Mouse (Mus musculus): ENCODE results near the gene Cacng5. TPM values are rescaled to one million over a fixed set of nuclear protein-coding genes. Genes with fewer than 3 reads are reported as not detected.

Gene Cacng5
- 0.34 and 0.52 TPM in 2 replicates for polyA plus RNA-seq (2016; fragmentation: Nextera tagmentation; extraction: Ambion mirVana)

DNA sequence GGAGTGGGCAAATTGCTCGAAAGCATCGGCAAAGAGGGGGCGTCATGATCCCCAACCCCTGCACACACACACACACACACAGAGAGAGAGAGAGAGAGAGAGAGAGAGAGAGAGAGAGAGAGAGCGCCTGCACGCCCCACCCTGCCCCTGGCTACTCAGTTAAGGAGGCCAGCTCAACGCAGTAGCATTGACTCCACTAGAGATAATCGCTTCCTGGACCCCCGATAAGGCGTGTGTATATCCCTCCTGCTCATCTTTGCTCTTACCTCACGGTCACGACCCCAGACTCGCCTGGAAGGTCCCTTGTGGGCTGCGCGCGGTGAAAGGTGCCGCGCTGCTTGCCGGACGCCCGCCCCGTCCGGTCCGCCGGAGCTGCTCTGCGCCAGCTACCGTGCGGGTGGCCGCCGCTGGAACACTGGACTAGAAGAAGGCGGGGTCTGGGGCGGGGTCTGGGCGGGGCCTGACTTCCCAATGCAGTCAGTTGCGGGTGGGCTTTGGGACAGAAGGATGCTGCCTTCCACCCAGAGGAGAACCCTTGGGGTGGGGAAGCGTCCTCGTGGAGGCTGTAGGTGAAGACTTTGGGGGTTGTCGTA, at the start of gene Cacng5:
TSS of gene Cacng5 (minus strand) at position 422 of the 593 bp plus-strand sequence.
- peak within 1 kb of the TSS; percentile 57 for H3K4me3 ChIP-seq
- H3K27ac ChIP-seq (replicated peaks): no peak within 1 kb of the TSS; the same call in 1 of the 2 replicates
- H3K27me3 ChIP-seq (replicated peaks; ENCODE audit: low read depth, poor library complexity, severe bottlenecking): peaks cover 48% of the 10 kb centered on the region
- H3K9me3 ChIP-seq: peaks cover 3% of the 10 kb centered on the region; the same call in 1 of the 2 replicates
- H3K36me3 ChIP-seq (replicated peaks): no peaks in the 10 kb centered on the region
- H3K4me1 ChIP-seq: peaks cover 12% of the 10 kb centered on the region
- 5% methylated on average over 36 of the region's 36 CpGs for WGBS
- DNase-seq (ENCODE audit: low spot score): peak; percentile 82

DNA sequence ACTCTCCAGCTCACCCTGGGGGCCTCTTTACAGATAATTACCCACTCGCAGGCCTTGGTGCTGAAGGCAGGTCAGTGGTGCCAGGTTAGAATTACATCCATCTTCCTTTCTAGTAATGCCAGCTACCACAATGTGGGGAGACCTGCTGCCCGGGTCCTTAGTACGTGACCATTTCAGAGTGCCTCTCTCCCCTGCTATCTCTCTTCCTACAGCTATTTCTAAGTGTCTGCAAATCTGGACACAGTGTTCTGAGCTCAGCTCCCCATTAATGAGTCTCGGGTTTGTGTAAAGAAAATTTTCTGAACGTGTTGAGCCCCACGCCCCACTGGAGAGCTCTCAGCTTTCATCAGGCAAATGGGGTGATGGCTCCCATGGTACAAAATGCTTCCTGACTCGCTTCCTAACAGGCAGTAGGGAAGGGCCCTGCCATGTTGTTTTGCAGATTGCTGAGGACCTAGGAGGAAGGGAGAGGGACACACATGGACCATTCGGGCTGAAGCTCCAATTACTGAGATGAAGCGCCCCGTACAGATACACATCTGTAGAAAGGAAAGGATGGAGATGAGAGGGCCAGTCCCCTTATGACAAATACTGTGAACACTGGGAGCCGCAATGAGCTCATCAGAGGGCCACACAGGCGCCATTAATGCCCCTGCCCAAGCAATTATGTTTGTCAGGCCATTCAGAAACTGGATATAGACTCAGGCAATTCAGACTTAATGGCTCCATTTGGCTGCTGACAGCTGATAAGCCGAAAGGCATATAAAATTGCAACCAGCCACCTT, 42.9 kb upstream of the Cacng5 start:
- 79% methylated on average over 13 of the region's 13 CpGs for WGBS
- no peaks in the 10 kb centered on the region for H3K9me3 ChIP-seq
- H3K27ac ChIP-seq (replicated peaks): no peak overlapping the region
- no peaks in the 10 kb centered on the region for H3K27me3 ChIP-seq (replicated peaks; ENCODE audit: low read depth, poor library complexity, severe bottlenecking)
- no peak for DNase-seq (ENCODE audit: low spot score)
- H3K36me3 ChIP-seq (replicated peaks): no peaks in the 10 kb centered on the region
- no peak overlapping the region for H3K4me3 ChIP-seq
- H3K4me1 ChIP-seq: peaks cover 13% of the 10 kb centered on the region

DNA sequence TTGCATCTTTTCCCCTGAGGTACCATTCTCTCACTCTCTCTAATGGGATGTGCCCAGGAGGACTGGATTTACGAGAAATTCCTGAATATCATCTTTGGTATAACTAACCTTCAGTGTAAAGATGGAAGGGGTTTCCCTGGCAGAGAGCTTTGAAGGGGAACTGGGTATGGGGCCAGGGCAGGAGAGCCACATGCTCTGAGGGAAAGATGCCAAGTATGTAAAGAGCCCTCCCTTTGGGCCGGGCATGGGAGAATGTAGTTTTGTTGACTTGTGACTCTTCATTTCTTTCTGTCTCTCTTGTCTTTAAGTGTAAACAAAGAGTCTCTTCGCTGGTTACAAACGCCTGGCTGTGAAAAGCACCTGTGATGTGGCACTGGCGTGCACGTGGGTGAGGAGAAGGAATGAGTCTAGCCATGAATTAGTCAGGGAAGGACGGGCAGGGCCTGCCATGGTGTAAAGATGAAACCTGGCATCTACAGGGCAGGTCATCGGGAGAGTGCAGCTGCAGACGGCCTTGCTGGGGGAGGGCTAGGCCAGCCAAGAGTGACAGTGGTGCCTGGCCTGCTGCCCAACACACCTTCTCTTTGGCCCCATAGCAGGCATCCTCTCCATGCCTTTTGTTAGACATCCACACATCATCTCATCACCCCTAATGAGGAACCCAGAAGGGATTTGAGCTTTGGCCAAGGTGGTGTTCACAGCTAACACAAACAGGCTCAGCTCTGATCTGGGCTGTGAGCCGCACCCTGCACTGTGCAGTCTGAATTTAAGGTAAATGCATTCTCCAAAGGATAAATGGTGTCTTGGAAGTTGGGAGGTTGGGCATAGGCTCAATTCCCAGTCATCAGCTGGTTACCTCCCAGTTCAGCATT, 40.6 kb upstream of the Cacng5 start:
- no peaks in the 10 kb centered on the region for H3K27me3 ChIP-seq (replicated peaks; ENCODE audit: low read depth, poor library complexity, severe bottlenecking)
- no peak overlapping the region for H3K4me3 ChIP-seq
- DNase-seq (ENCODE audit: low spot score): no peak
- 88% methylated on average over 10 of the region's 10 CpGs for WGBS
- peaks cover 15% of the 10 kb centered on the region for H3K4me1 ChIP-seq
- H3K9me3 ChIP-seq: no peaks in the 10 kb centered on the region
- H3K36me3 ChIP-seq (replicated peaks): no peaks in the 10 kb centered on the region
- no peak overlapping the region for H3K27ac ChIP-seq (replicated peaks)

DNA sequence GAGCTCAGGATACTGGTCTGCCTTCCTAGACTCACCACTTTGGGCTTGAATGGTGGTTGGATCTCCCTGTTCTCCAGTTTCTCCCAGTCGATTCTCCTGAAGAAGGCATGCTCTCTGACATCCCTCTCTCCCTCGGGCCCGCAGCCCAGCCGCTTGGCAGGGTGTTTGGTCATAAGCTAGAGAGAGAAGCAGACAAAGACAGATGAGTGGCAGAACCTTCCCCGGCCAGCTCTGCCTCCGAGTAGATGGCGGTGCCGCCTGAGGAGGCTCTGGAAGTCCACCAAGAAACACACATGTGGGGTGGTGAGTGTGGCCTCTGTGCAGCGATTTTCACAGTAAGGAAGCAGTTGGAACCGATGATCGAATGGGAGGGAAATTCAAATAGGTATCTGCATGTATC, 36.6 kb upstream of the Cacng5 start:
- Histone ChIP-seq H3K4me3 (no peak overlapping the region), H3K27ac (replicated peaks) (no peak overlapping the region), H3K4me1 (peaks cover 11% of the 10 kb centered on the region), H3K9me3 (no peaks in the 10 kb centered on the region), H3K36me3 (replicated peaks) (no peaks in the 10 kb centered on the region), H3K27me3 (replicated peaks; ENCODE audit: low read depth, poor library complexity, severe bottlenecking) (no peaks in the 10 kb centered on the region)
- DNase-seq (ENCODE audit: low spot score): no peak
- 91% methylated on average over 11 of the region's 11 CpGs for WGBS

DNA sequence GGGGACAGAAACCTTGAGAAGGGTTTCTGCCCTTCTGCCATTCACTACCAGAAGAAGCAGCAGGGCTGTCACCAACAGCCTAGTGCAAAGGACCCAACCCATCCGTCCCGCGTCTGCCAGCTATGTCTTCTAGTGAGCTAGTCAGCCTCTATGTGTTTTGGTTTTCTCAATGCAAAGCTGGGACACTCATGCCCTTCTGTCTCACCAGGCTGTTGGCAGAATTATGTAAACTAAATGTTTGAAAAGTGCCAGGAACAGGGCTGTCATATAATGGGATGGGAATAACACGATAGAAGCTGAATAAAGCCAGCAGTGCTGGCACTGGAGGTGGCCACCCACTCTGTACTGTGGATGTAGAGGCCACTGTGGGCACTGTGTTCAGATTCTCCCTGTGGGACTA, 35.8 kb upstream of the Cacng5 start:
- H3K4me3 ChIP-seq: no peak overlapping the region
- 91% methylated on average over 4 of the region's 4 CpGs for WGBS
- no peaks in the 10 kb centered on the region for H3K9me3 ChIP-seq
- no peaks in the 10 kb centered on the region for H3K36me3 ChIP-seq (replicated peaks)
- no peak for DNase-seq (ENCODE audit: low spot score)
- no peaks in the 10 kb centered on the region for H3K27me3 ChIP-seq (replicated peaks; ENCODE audit: low read depth, poor library complexity, severe bottlenecking)
- H3K4me1 ChIP-seq: peaks cover 11% of the 10 kb centered on the region
- H3K27ac ChIP-seq (replicated peaks): no peak overlapping the region

DNA sequence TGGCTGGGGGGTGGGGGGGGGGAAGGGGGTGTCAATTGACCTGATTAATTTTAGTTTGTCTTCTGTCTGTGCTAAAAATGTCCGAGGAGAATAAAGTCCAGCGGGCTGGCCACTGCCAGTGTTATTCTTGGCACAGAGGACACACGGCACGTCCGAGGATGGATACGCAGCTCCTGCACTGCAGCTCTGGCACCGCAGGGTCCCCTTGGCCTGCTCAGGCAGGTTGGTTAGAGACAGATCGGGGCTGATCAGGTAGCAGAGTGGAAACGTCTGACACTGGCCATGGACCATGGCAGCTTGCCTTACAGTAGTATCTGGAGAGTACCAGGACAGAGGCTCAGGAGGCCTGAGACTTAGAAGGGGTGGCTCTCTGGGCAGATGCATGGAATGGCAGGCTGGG, 35.4 kb upstream of the Cacng5 start:
- Histone ChIP-seq H3K4me3 (no peak overlapping the region), H3K27ac (replicated peaks) (no peak overlapping the region)
- 83% methylated on average over 9 of the region's 9 CpGs for WGBS

DNA sequence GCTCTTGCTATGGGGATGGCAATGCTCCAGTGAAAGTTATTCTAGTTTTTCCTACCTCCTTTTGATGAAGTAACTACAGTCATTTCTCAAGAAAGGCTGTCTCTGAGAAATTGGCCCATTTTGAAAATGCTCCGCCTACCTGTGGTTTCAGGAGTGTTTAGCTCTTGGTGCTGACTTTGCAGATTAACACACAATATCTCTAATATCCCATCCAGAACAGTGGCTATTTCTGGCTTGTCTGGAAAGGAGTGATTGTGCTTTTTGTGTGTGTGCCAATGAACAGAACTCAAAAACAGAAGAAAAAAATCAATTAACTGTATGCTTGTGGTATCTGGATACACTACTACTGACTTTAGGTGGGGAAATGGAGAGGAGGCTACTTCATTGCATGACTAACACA, 33.1 kb upstream of the Cacng5 start:
- H3K36me3 ChIP-seq (replicated peaks): no peaks in the 10 kb centered on the region
- H3K9me3 ChIP-seq: no peaks in the 10 kb centered on the region
- no peak overlapping the region for H3K4me3 ChIP-seq
- H3K27ac ChIP-seq (replicated peaks): no peak overlapping the region
- no peak for DNase-seq (ENCODE audit: low spot score)
- no peaks in the 10 kb centered on the region for H3K27me3 ChIP-seq (replicated peaks; ENCODE audit: low read depth, poor library complexity, severe bottlenecking)
- peaks cover 11% of the 10 kb centered on the region for H3K4me1 ChIP-seq
- 97% methylated on average over 1 of the region's 1 CpGs for WGBS

More for the DNA sequence above, 35.4 kb upstream of the Cacng5 start:
- Histone ChIP-seq H3K4me1 (peaks cover 11% of the 10 kb centered on the region), H3K9me3 (no peaks in the 10 kb centered on the region), H3K36me3 (replicated peaks) (no peaks in the 10 kb centered on the region), H3K27me3 (replicated peaks; ENCODE audit: low read depth, poor library complexity, severe bottlenecking) (no peaks in the 10 kb centered on the region)
- no peak for DNase-seq (ENCODE audit: low spot score)

GRCm38 (mm10) chr11:107946823-107947222, 32.0 kb upstream of the Cacng5 start:
- H3K27me3 ChIP-seq (replicated peaks; ENCODE audit: low read depth, poor library complexity, severe bottlenecking): no peaks in the 10 kb centered on the region
- no peaks in the 10 kb centered on the region for H3K36me3 ChIP-seq (replicated peaks)
- no peak for DNase-seq (ENCODE audit: low spot score)
- WGBS: 64% methylated on average over 5 of the region's 5 CpGs
- no peaks in the 10 kb centered on the region for H3K9me3 ChIP-seq
- no peak overlapping the region for H3K4me3 ChIP-seq
- H3K4me1 ChIP-seq: peaks cover 11% of the 10 kb centered on the region
- no peak overlapping the region for H3K27ac ChIP-seq (replicated peaks)

DNA sequence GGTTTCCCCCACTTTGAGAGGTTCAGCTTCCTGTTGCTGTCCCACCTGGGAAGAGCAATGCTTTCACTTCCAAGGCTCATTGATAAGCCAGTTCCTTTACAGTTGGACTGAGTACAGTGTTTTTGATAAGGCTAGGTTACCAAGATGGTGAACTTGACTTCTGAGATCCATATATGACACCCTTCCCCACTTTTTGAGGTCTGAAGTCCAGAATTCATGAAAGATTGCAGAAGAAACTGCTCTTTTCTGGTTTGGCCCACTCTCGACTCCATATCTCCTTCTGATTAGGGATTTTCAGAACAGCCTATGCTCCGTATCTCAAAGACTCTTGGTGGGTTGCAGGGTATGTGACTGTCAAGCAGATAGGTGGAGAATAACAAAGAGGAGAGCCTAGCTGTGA, 22.1 kb upstream of the Cacng5 start:
- peaks cover under 1% of the 10 kb centered on the region; the same call in 1 of the 2 replicates for H3K4me1 ChIP-seq
- H3K36me3 ChIP-seq (replicated peaks): 0 out of 2 replicates have a peak, but pooled peaks cover 5% of the 10 kb centered on the region
- no peak overlapping the region for H3K4me3 ChIP-seq
- 89% methylated on average over 2 of the region's 2 CpGs for whole genome bisulfite sequencing
- no peak overlapping the region for H3K27ac ChIP-seq (replicated peaks)
- H3K9me3 ChIP-seq: peaks cover 13% of the 10 kb centered on the region
- DNase-seq (ENCODE audit: low spot score): no peak
- H3K27me3 ChIP-seq (replicated peaks; ENCODE audit: low read depth, poor library complexity, severe bottlenecking): no peaks in the 10 kb centered on the region

- Histone ChIP-seq H3K36me3 (replicated peaks) (no peaks in the 10 kb centered on the region), H3K4me3 (no peak overlapping the region), H3K4me1 (peaks cover 5% of the 10 kb centered on the region; the same call in 1 of the 2 replicates), H3K27ac (replicated peaks) (no peak overlapping the region), H3K9me3 (no peaks in the 10 kb centered on the region), H3K27me3 (replicated peaks; ENCODE audit: low read depth, poor library complexity, severe bottlenecking) (no peaks in the 10 kb centered on the region)
- WGBS: 70% methylated on average over 7 of the region's 7 CpGs
- no peak for DNase-seq (ENCODE audit: low spot score)
These were observed 16.9 kb upstream of the Cacng5 start for GRCm38 (mm10) chr11:107931721-107932120.

DNA sequence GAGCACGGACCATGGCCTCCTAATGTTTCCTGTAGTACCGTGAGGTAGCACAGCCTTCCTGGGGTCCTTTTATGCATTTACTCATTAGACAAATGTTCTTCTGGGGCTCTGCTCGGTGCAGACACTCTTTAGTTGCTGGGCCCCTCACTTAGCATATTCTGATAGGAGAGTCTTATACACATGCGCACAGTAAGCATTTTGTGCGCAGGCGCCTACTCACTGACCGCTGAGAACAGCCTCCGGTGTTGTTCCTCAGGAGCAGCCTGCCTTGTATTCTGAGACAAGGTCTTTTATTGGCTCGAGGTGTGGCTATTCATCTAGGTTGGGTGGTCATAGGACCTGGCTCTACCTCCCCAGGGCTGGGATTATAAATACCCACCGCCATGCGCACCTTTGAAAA, 16.4 kb upstream of the Cacng5 start:
- Histone ChIP-seq H3K27me3 (replicated peaks; ENCODE audit: low read depth, poor library complexity, severe bottlenecking) (no peaks in the 10 kb centered on the region), H3K27ac (replicated peaks) (no peak overlapping the region), H3K4me1 (peaks cover 5% of the 10 kb centered on the region; the same call in 1 of the 2 replicates), H3K4me3 (no peak overlapping the region), H3K9me3 (no peaks in the 10 kb centered on the region), H3K36me3 (replicated peaks) (no peaks in the 10 kb centered on the region)
- DNase-seq (ENCODE audit: low spot score): no peak
- WGBS: 93% methylated on average over 11 of the region's 11 CpGs

DNA sequence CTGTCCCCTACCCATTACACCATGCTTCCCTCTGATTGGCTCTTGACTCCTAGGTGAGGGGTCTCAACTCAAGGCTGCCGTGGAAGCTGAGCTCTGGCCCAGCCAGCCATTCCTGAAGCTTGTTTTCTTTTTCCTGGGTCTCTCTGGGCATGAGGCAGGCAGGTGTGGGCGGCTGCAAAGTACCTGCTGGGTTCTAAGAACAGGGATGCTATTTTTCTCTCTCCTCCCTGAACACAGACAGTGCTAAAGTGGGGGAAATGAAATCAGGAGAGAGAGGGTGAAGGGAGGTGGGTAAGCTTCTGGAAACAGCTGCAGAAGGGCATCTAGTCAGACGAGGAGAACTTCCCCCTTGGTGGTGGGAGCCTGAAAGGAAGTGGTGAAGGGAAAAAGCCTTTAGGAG, 14.9 kb upstream of the Cacng5 start:
- Histone ChIP-seq H3K4me1 (peaks cover 5% of the 10 kb centered on the region; the same call in 1 of the 2 replicates), H3K27me3 (replicated peaks; ENCODE audit: low read depth, poor library complexity, severe bottlenecking) (no peaks in the 10 kb centered on the region), H3K9me3 (no peaks in the 10 kb centered on the region), H3K36me3 (replicated peaks) (no peaks in the 10 kb centered on the region), H3K27ac (replicated peaks) (no peak overlapping the region), H3K4me3 (no peak overlapping the region)
- WGBS: 59% methylated on average over 3 of the region's 3 CpGs
- no peak for DNase-seq (ENCODE audit: low spot score)
